Mouse (Mus musculus): ENCODE results near the gene Ank. TPM values are rescaled to one million over a fixed set of nuclear protein-coding genes. Genes with fewer than 3 reads are reported as not detected.

Ank gene
- polyA plus RNA-seq, 1 experiment = 231 TPM

DNA sequence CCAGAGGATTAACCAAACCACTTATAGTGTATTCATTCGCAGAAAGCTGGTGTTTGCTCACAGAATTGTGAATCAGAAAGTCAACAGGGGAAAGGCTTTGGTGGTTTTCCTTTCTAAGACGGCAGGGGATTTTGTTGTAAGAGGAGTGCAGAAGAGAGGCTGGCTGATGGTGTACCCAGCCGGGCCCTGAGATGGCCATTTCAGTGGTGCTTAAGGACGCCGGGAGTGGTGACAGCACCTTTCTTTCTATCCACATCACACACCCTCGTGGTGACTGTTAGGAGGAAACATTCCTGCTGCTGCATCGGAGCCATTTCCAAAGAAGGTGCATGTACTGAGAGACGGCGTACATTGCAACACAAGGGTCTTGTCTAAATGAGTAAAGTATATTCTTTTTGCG, 78.7 kb downstream of the Ank start:
- H3K4me3 ChIP-seq (ENCODE audit: insufficient read depth, low read length) = no peak overlapping the region
- peaks cover 22% of the 10 kb centered on the region for H3K4me1 ChIP-seq (ENCODE audit: control insufficient read depth, insufficient read depth, low read length)
- H3K27ac ChIP-seq (ENCODE audit: insufficient read depth, low read length) = no peak overlapping the region
- TF ChIP-seq CTCF (IDR thresholded peaks at IDR 0.05; ENCODE audit: extremely low read depth, insufficient read depth, low read length) = no peak
- TF ChIP-seq POLR2A (IDR thresholded peaks at IDR 0.05; ENCODE audit: extremely low read depth, insufficient read depth, low read length) = no peak

DNA sequence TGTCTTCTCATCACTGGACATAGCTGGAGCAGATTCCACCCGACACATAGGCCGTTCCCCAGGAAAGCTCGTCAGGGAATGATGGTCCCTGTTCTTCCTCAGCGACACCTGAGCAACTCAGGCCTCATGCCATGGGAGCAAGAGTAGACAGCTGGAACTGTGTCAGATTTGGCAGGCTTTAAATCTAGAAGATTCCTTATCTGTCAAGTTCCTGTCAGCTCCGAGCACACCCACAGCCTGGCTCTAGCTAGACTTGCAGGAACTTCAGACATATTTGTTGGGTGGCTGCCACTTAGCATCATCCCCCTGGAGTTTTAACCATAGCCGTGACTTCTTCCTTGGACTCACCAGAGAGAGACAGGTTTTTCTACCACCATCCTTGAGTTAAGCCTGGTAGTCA, 81.6 kb downstream of the Ank start:
- no peak for TF ChIP-seq POLR2A (IDR thresholded peaks at IDR 0.05; ENCODE audit: extremely low read depth, insufficient read depth, low read length)
- TF ChIP-seq CTCF (IDR thresholded peaks at IDR 0.05; ENCODE audit: extremely low read depth, insufficient read depth, low read length) = no peak
- no peak overlapping the region for H3K4me3 ChIP-seq (ENCODE audit: insufficient read depth, low read length)
- no peak overlapping the region for H3K27ac ChIP-seq (ENCODE audit: insufficient read depth, low read length)
- H3K4me1 ChIP-seq (ENCODE audit: control insufficient read depth, insufficient read depth, low read length) = peaks cover 19% of the 10 kb centered on the region

DNA sequence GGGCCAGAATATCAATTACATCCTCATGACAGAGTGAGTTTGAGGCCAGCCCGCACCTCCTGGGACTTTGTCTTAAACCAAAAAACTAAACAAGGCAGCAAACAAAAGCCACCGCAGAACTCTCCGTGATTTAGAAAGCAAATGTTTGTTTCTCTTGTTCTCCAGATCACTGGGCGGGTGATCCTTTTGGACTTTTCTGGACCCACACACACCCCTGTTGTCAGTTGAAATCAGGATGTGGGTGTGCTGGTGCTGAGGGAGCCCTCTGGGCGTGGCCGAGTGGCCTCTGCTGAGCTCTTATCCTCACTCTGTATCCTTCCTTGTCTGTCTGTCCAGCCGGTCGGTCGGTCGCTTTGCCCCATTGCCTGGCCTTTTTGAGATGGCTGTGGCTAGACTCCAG, 82.6 kb downstream of the Ank start:
- TF ChIP-seq CTCF (IDR thresholded peaks at IDR 0.05; ENCODE audit: extremely low read depth, insufficient read depth, low read length) = no peak
- no peak for TF ChIP-seq POLR2A (IDR thresholded peaks at IDR 0.05; ENCODE audit: extremely low read depth, insufficient read depth, low read length)
- H3K27ac ChIP-seq (ENCODE audit: insufficient read depth, low read length) = no peak overlapping the region
- no peak overlapping the region for H3K4me3 ChIP-seq (ENCODE audit: insufficient read depth, low read length)

DNA sequence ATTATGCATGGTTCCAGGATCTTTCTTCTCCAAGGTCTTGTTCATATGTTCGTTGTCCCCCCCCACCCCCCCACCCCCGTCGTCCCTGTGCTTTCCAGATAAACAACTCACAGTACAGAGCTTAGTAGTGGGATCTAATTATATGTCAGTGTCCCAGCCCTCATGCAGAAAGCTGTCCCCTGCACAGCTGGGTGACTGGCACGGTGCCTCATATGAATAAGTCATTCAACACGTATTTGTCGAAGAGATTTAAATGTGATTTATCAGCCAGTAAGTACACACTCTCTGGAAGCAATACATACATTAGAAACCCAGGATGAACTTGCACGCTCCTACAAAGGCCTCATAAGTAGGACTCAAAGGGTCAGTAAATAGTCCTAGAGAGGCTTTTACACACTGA, 83.4 kb downstream of the Ank start:
- peaks cover 16% of the 10 kb centered on the region for H3K4me1 ChIP-seq (ENCODE audit: control insufficient read depth, insufficient read depth, low read length)
- H3K4me3 ChIP-seq (ENCODE audit: insufficient read depth, low read length) = no peak overlapping the region
- TF ChIP-seq POLR2A (IDR thresholded peaks at IDR 0.05; ENCODE audit: extremely low read depth, insufficient read depth, low read length) = no peak
- TF ChIP-seq CTCF (IDR thresholded peaks at IDR 0.05; ENCODE audit: extremely low read depth, insufficient read depth, low read length) = no peak
- no peak overlapping the region for H3K27ac ChIP-seq (ENCODE audit: insufficient read depth, low read length)

More for the DNA sequence above, 82.6 kb downstream of the Ank start:
- H3K4me1 ChIP-seq (ENCODE audit: control insufficient read depth, insufficient read depth, low read length) = peaks cover 16% of the 10 kb centered on the region

DNA sequence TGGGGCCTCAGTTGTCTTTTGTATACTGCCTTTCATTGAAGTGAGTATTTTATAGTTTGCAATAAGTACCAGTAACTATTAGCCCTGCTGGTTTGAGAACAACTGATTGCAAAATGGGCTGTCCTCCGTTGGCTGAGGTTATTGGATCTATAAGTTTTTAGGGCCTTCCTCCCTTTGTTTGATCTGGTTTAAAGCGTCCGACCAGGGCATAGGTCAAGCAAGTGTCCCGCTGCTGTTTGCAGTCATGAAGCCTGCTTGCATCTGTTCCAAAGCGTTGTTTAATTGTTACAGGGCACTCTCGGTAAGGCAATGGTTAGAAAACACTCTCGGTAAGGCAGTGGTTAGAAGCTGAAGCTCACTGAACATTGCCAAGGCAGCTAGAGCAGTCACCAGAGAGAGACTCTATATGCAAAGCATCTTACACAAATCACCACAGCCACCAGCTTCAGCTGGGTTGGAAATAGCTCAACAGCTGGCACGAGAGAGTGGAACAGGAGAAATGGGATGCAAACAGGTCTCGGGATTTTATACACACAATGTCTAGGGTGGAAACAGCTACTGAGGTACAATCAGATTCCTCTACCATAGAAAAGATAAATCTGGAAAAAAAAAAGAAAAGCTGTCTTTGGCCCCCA, 84.0 kb downstream of the Ank start:
- no peak for TF ChIP-seq POLR2A (IDR thresholded peaks at IDR 0.05; ENCODE audit: extremely low read depth, insufficient read depth, low read length)
- TF ChIP-seq CTCF (IDR thresholded peaks at IDR 0.05; ENCODE audit: extremely low read depth, insufficient read depth, low read length) = no peak
- Histone ChIP-seq H3K27ac (ENCODE audit: insufficient read depth, low read length) (peak overlapping the region; percentile 26; the same call in 1 of the 2 replicates), H3K4me1 (ENCODE audit: control insufficient read depth, insufficient read depth, low read length) (peaks cover 16% of the 10 kb centered on the region), H3K4me3 (ENCODE audit: insufficient read depth, low read length) (no peak overlapping the region)

DNA sequence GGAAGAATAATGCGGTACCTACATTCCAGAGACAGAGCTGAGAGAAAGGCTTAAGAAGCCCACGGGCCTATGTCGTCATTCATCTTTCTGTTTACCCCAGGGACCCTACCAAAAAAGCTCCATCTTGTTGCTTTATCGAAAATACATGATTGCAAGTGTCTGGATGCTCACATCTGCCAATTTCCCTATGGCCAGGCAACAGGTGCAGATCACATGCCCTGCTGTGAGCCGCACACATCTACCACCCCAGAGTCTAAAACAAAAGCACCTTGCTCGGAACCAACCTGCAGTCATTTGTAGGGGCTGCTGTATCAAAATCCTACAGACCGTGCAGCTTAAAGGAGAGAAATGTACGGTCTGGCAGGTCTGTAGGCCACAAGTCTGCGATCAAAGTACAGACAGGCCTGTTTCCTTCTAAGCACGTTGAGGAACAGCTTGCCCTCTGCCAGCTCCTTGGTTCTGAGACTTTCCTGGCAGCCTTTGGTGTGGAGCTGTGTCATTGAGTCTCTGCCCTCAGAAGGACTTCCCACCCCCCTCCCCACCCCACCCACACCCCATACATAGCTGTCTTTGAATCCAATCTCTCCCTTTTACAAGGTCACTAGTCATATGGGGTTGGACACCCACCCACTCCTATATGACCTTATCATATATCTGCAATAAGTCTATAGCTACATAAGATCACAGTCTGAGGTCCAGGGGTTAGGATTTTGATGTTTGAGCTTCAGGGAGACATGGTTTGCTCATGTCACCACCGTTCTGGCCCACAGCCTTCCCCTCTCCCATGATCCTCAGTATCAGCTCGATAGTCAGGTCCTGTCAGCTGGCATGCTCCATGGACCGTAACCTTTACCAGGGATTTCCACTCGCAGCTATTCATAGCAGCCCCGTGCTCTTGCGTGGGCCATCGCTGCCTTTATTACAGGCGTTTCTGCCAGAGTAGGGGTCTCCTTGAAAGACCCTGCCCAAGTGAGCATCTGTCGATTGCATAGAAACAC, 84.9 kb downstream of the Ank start:
- Histone ChIP-seq H3K4me1 (ENCODE audit: control insufficient read depth, insufficient read depth, low read length) (peaks cover 14% of the 10 kb centered on the region), H3K27ac (ENCODE audit: insufficient read depth, low read length) (0 out of 2 replicates have a peak overlapping the region, but pooled peaks have one; percentile 11), H3K4me3 (ENCODE audit: insufficient read depth, low read length) (no peak overlapping the region)
- TF ChIP-seq CTCF (IDR thresholded peaks at IDR 0.05; ENCODE audit: extremely low read depth, insufficient read depth, low read length) = no peak
- no peak for TF ChIP-seq POLR2A (IDR thresholded peaks at IDR 0.05; ENCODE audit: extremely low read depth, insufficient read depth, low read length)

DNA sequence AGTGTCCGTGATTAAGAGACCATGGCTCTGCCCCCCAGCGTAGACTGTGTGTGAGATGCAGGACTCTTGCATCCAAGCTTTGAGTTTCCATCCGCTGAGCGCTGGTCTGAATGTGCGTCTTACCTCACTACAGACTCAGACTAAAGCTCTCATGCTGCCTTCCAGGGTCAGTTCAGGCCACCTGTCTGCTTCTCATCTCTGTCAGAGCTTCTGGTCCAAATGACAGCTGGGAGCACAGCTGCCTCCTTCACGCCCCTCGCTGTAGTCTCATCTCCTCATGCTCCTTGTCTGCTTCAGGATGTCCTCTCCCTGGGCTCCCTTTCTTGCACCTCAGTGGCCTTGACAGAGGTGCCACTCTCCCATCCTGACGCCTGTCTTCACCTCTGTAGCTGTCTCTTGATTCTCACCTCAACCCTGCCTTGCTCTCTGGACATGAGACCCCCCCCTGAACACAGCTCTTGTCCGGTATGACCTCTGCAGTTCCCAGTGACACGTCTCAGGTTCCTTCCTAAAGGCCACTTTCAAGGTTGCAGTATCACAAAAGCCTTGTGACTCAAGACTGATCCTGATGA, 85.7 kb downstream of the Ank start:
- TF ChIP-seq POLR2A (IDR thresholded peaks at IDR 0.05; ENCODE audit: extremely low read depth, insufficient read depth, low read length) (no peak), CTCF (IDR thresholded peaks at IDR 0.05; ENCODE audit: extremely low read depth, insufficient read depth, low read length) (no peak)
- no peak overlapping the region for H3K27ac ChIP-seq (ENCODE audit: insufficient read depth, low read length)
- H3K4me1 ChIP-seq (ENCODE audit: control insufficient read depth, insufficient read depth, low read length) = peaks cover 13% of the 10 kb centered on the region
- no peak overlapping the region for H3K4me3 ChIP-seq (ENCODE audit: insufficient read depth, low read length)

DNA sequence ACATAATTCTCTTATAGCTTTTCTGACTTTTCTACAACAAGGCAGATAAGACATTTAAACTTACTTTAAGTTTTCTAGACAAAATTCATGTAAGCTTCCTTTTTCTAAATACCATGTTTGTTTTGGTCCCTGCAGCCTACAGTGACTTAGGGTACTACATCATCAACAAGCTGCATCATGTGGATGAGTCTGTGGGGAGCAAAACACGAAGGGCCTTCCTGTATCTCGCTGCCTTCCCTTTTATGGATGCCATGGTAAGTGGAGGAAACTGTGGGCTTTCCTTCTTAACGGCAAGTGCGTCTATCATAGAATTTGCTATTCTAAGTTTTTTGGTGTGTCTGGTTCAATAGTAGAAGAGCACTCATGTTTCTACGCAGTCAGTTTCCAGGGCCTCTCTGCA, 87.1 kb downstream of the Ank start:
- Histone ChIP-seq H3K4me1 (ENCODE audit: control insufficient read depth, insufficient read depth, low read length) (peaks cover 8% of the 10 kb centered on the region), H3K4me3 (ENCODE audit: insufficient read depth, low read length) (no peak overlapping the region), H3K27ac (ENCODE audit: insufficient read depth, low read length) (no peak overlapping the region)
- TF ChIP-seq CTCF (IDR thresholded peaks at IDR 0.05; ENCODE audit: extremely low read depth, insufficient read depth, low read length) (no peak), POLR2A (IDR thresholded peaks at IDR 0.05; ENCODE audit: extremely low read depth, insufficient read depth, low read length) (no peak)

DNA sequence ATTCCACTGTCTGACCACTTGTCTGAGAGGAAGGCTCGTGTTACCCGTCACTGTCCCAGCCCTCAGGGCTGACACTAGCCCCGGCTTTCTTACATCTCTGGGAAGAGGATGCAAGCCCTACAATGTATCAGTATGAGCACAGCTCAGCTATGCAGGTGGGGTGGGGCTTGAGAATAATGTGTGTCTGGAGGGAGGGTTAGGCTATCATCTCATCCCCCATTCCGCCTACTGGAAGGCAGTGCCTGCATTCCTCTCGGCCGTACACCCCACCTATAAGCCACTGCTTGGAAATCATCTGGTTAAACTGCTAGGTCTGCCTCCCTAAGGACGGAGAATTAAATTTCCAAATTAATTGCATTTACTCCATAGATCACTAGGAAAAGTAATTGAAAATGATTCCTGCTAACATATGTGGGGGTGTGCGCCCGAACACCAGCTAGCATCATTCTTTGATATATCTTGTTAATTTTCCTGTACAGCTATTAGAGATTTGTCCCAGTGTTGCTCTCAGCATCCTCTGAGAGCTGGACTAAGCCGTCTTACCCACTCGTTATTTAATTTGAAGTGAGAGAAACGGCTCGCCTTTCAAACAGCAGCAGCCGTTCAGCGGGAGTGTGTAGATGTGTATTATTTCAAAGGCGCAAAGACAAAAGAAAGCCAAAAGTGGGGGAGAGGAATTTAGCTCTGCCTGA, 92.1 kb downstream of the Ank start:
- H3K4me1 ChIP-seq (ENCODE audit: control insufficient read depth, insufficient read depth, low read length) = peaks cover 8% of the 10 kb centered on the region
- H3K27ac ChIP-seq (ENCODE audit: insufficient read depth, low read length) = no peak overlapping the region
- TF ChIP-seq POLR2A (IDR thresholded peaks at IDR 0.05; ENCODE audit: extremely low read depth, insufficient read depth, low read length) (no peak), CTCF (IDR thresholded peaks at IDR 0.05; ENCODE audit: extremely low read depth, insufficient read depth, low read length) (no peak)
- no peak overlapping the region for H3K4me3 ChIP-seq (ENCODE audit: insufficient read depth, low read length)

Data from cortical plate, adult 2 months (tissue).